Mouse (Mus musculus) erythroblast, embryonic 14.5 days (primary cell): ENCODE measurements around the gene Qk. TPM values are rescaled to one million over a fixed set of nuclear protein-coding genes. Genes with fewer than 3 reads are reported as not detected.

Experiments
- H3K27me3 ChIP-seq: 2 replicates; pipeline ENCODE4 v1.6.1; 2012; ENCODE audit warnings: inconsistent platforms; ENCODE audit not compliant: control insufficient read depth
- H3K36me3 ChIP-seq: 2 replicates; pipeline ENCODE4 v1.6.1; 2012; ENCODE audit warnings: mild to moderate bottlenecking, inconsistent platforms; ENCODE audit not compliant: control insufficient read depth
- H3K4me1 ChIP-seq: 2 replicates; pipeline ENCODE4 v1.6.1; 2012; ENCODE audit warnings: inconsistent platforms; ENCODE audit not compliant: control insufficient read depth
- H3K4me3 ChIP-seq: replicated peaks from 2 replicates; pipeline ENCODE3; 2012; ENCODE audit warnings: moderate library complexity, mild to moderate bottlenecking, inconsistent platforms
- H3K9me3 ChIP-seq: 2 replicates; pipeline ENCODE4 v1.6.1; 2012; ENCODE audit warnings: low read length, inconsistent platforms, mixed read lengths; ENCODE audit not compliant: control insufficient read depth
- GATA1 ChIP-seq: IDR thresholded peaks from 2 replicates; pipeline ENCODE4 v1.6.1; 2012; ENCODE audit warnings: low read length, inconsistent platforms, mixed read lengths
- TAL1 ChIP-seq: IDR thresholded peaks from 3 replicates; pipeline ENCODE4 v1.6.1; 2012; ENCODE audit warnings: low read length, inconsistent platforms, mixed read lengths
- polyA plus RNA-seq: library from polyadenylated mRNA; stranded (reverse); fragments of >175 nt; gene quantifications from 2 replicates; pipeline ENCODE4 v1.2.3, GENCODE M21; 2012

Qk gene
- polyA plus RNA-seq, 1 experiment: 0.82 TPM

DNA sequence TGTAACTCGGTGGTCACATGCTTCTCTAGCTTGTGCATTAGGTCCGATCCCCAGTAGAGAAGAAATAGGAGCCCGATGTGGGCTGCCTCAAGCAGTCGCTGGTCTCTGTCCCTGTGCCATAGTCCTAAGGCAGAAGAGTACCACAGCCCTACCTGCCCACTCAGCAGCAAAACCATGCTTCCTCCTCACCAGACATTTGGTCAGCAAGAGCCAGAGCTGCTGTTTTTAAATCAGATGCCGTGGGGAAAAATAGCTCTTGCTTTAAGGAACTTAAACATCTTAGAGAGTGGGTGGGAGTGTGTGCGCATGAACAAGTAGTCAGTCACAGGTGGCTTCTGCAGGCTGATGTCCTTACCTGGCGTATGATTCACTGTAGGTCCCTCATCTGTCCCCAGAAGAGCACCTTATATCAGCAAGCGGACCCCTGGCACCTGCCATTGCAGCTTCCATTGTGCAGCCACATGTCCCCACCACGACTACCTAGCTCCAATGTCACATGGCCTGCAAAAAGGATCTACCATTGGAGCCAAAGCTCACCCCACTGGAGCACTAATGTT lies 9.0 kb upstream of the Qk start:
- peaks cover 7% of the 10 kb centered on the region for H3K27me3 ChIP-seq
- H3K4me1 ChIP-seq: no peaks in the 10 kb centered on the region
- no peak overlapping the region for H3K4me3 ChIP-seq
- no peaks in the 10 kb centered on the region for H3K9me3 ChIP-seq
- TF ChIP-seq GATA1: no peak
- no peaks in the 10 kb centered on the region for H3K36me3 ChIP-seq

DNA sequence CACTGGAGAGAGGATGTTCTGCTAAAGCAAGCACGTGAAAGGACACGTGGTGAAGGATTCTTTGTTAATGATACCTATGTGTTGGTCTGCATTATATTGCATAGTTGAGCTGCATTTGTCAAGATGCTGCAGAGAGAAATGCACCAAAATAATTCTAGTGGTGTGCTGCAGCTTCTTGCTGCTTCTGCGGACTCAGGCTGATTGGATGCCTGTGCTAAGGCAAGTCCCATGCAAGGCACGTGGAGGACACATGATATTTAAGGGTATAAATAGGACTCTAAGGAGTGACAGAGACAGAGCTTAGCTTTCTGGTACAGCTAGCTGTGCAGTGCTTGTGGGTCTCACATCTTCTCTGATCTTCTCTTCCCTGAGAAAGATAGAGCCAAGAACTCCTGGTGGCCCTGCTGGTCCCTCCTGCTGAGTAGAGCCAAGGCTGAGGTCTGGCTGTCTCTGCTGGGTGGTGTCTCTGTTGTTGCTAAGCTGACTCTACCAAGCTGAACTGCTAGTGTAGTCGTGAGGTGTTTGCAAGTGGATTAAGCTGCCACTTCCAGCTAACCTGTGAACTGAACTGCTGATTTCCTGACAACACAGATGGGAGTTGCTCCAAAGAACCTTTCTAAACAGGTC lies 8.0 kb upstream of the Qk start:
- Histone ChIP-seq H3K36me3 (no peaks in the 10 kb centered on the region), H3K9me3 (no peaks in the 10 kb centered on the region), H3K27me3 (no peaks in the 10 kb centered on the region), H3K4me1 (no peaks in the 10 kb centered on the region), H3K4me3 (no peak overlapping the region)
- TF ChIP-seq TAL1: no peak
- TF ChIP-seq GATA1: no peak

DNA sequence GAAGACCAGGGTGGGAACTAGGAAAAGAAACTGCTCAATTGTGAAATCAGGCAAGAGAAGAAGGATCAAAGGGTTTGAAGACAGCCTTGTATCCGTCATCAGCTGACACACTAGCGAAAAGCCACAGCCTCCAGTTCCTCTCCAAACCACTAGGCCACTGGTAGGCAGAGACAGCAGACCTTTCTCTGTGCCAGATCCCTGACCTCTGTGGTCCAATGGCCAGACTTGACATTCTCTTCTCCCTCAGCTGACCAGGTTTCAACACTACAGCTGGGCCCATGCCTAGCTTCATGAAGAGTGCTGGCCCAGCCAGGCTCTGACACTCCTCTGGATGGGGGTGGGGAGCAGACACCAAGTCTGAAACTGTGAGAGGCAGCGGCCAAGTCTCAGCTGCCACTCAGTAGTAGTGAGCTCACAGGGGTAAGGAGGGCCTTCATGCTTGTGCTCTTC lies 7.0 kb upstream of the Qk start:
- Histone ChIP-seq H3K36me3 (no peaks in the 10 kb centered on the region), H3K9me3 (no peaks in the 10 kb centered on the region), H3K27me3 (no peaks in the 10 kb centered on the region), H3K4me1 (no peaks in the 10 kb centered on the region), H3K4me3 (no peak overlapping the region)
- TF ChIP-seq GATA1 (no peak), TAL1 (no peak)

DNA sequence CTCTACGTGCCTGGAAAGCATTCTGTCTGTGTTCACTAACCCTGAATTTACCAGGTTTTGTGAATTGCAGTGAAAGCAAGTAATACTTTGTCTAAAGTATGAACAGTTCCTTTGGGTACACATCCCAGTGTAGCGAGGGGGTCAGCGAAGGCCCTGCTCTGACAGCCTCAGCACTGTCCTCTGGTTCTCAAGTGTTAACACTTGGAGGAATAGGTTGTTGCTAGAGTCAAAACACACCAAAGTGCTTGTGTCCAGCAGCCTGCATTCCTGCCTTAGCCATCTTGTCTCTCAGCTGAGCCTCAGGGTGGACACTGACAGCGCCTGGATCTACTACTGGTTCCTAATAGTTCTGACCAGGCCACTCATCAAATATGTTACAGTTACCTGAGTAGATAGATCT lies 6.3 kb upstream of the Qk start:
- Histone ChIP-seq H3K27me3 (0 out of 2 replicates have a peak, but pooled peaks cover 3% of the 10 kb centered on the region), H3K36me3 (no peaks in the 10 kb centered on the region), H3K4me1 (no peaks in the 10 kb centered on the region), H3K9me3 (no peaks in the 10 kb centered on the region), H3K4me3 (no peak overlapping the region)
- no peak for TF ChIP-seq TAL1
- no peak for TF ChIP-seq GATA1

DNA sequence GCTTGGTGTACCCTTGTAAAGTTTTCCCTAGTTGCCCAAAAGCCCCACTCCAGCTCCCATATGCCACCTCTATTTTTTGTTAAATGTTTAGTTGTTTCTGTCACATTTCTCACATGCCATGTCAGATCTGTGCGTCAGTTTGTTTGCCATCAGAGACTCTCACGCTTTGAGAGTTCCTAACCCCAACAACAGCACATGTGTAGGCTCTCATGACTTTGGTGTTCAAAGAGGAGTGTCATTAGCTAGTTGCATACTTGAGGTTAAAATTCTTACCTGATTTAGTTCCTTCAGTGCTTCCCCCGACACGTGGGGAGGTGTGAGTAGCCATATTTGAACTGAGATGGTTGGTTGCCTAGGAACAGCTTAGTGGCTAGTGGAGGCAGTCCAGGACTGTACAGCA lies 2.1 kb upstream of the Qk start:
- no peaks in the 10 kb centered on the region for H3K36me3 ChIP-seq
- peaks cover 13% of the 10 kb centered on the region for H3K27me3 ChIP-seq
- TF ChIP-seq GATA1 (no peak), TAL1 (no peak)
- H3K4me1 ChIP-seq: peaks cover 14% of the 10 kb centered on the region
- H3K9me3 ChIP-seq: no peaks in the 10 kb centered on the region
- H3K4me3 ChIP-seq: no peak overlapping the region

DNA sequence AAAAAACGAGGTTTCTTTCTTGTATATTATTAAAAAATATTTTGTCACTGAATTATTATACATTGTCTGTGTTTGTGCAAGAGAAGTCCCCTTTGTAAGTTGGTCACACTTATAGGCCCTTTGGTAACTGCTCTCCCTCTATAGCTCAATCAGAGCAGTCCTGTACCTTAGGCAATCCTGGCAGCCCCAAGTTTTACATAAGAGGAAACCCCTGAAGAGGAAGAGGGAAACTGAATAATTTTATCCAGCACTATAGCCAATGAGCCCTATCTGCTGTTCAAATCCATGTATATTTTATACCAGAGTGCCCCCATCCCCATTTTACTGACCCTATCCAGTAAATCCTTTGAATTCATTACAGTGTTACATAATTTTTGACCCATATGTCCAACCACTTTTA lies 1.4 kb upstream of the Qk start:
- no peaks in the 10 kb centered on the region for H3K36me3 ChIP-seq
- no peaks in the 10 kb centered on the region for H3K9me3 ChIP-seq
- TF ChIP-seq GATA1 (no peak), TAL1 (no peak)
- no peak overlapping the region for H3K4me3 ChIP-seq
- peaks cover 13% of the 10 kb centered on the region for H3K27me3 ChIP-seq
- H3K4me1 ChIP-seq: peaks cover 20% of the 10 kb centered on the region

DNA sequence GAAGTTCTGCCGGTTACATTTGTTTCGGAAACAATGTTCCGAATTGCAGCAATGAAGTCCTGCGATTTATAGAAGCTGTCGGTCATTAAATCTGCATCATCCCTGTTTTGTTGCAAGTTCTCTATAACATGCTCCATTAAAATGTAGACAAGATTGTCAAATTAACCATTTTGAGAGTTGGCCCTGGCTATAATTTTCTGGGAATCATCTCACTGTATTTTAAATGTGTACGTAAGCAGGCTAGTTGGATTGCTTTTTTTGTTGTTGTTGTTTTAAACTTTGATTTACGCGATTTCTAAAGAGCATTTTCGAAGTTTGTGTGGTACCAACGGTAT lies 769 bp upstream of the Qk start:
- Histone ChIP-seq H3K27me3 (peaks cover 13% of the 10 kb centered on the region), H3K4me3 (peak overlapping the region; percentile 72), H3K4me1 (peaks cover 22% of the 10 kb centered on the region), H3K9me3 (no peaks in the 10 kb centered on the region), H3K36me3 (no peaks in the 10 kb centered on the region)
- TF ChIP-seq TAL1: no peak

DNA sequence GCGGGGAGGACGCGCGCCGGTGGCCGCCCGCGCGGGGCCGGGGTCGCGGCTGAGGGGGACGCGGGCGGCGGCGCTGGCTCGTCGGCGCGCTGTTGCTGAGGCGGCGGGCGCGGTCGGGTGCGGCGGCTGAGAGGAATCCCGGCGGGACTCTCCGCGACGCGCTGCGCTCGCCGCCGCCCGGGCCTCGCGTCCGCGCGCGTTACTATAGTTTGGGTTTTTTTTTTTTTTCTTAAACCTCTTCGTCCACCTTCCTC lies 296 bp downstream of the Qk start:
- peaks cover 26% of the 10 kb centered on the region for H3K4me1 ChIP-seq
- no peaks in the 10 kb centered on the region for H3K9me3 ChIP-seq

GRCm38 (mm10) chr17:10318561-10319430 lies 858 bp downstream of the Qk start:
- TF ChIP-seq TAL1 (no peak), GATA1 (no peak)
- no peaks in the 10 kb centered on the region for H3K9me3 ChIP-seq
- H3K4me1 ChIP-seq: peaks cover 29% of the 10 kb centered on the region
- H3K36me3 ChIP-seq: peaks cover 2% of the 10 kb centered on the region; the same call in 1 of the 2 replicates
- H3K27me3 ChIP-seq: peaks cover 13% of the 10 kb centered on the region
- peak overlapping the region; percentile 72 for H3K4me3 ChIP-seq

More for the DNA sequence above, 296 bp downstream of the Qk start:
- TF ChIP-seq TAL1 (no peak), GATA1 (no peak)
- H3K36me3 ChIP-seq: peaks cover 2% of the 10 kb centered on the region; the same call in 1 of the 2 replicates
- H3K4me3 ChIP-seq: peak overlapping the region; percentile 72
- H3K27me3 ChIP-seq: peaks cover 13% of the 10 kb centered on the region

DNA sequence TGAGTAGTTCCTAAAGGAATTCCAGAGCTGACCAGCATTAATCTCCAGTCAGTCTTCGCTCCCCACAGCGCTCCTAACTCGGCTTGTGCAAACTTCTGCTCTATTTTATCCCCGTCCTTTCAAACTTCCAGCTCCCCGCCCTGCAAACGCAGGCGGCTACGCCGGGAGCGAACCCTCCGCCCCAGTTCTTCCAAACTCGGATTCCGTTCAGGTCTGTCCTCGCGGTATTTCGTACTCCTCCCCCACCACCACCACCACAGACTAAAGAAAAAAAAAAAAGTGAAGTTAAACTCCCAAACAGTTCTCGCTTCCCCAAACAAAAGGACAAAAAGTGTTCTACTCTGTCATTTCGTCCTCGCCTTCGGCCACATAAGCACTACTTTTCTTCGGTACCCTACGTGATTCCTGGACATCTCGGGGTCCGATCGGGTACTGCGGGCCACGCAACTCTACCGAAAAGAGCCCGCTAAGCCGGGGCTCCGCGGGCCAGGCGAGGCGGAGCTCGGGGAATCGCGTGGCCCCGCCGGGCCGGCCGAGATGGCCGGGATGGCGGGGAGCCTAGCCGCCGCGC lies 1.6 kb downstream of the Qk start:
- Histone ChIP-seq H3K9me3 (no peaks in the 10 kb centered on the region), H3K4me3 (peak overlapping the region; percentile 72), H3K27me3 (peaks cover 13% of the 10 kb centered on the region), H3K4me1 (peaks cover 29% of the 10 kb centered on the region), H3K36me3 (peaks cover 2% of the 10 kb centered on the region; the same call in 1 of the 2 replicates)
- TF ChIP-seq GATA1 (no peak), TAL1 (no peak)
